Mouse (Mus musculus): ENCODE measurements around the gene Sdk2. TPM values are rescaled to one million over a fixed set of nuclear protein-coding genes. Genes with fewer than 3 reads are reported as not detected.
A peak's percentile ranks its signal among the peaks of the same experiment; 100 is the strongest.

Gene Sdk2
- polyA plus RNA-seq, 1 experiment from 2014 or later: 3.5 TPM

GRCm38 (mm10) chr11:114072644-114073043 is 5.8 kb upstream of the Sdk2 start:
- Histone ChIP-seq H3K27ac (ENCODE audit: low read depth) (no peak overlapping the region), H3K9me3 (ENCODE audit: low read depth, low read length) (peaks cover 7% of the 10 kb centered on the region; the same call in 1 of the 2 replicates), H3K9ac (no peak overlapping the region), H3K4me2 (no peak overlapping the region), H3K36me3 (ENCODE audit: insufficient read depth) (no peaks in the 10 kb centered on the region), H3K4me3 (ENCODE audit: low read depth, low read length) (no peak overlapping the region), H3K27me3 (ENCODE audit: insufficient read depth, low read length) (peaks cover 3% of the 10 kb centered on the region; the same call in 1 of the 2 replicates), H3K4me1 (ENCODE audit: insufficient read depth) (0 out of 2 replicates have a peak, but pooled peaks cover 3% of the 10 kb centered on the region)
- DNase-seq: no peak
- WGBS: 71% methylated on average over 10 of the region's 10 CpGs
- no peak for TF ChIP-seq CTCF (IDR thresholded peaks at IDR 0.05; ENCODE audit: low read depth)
- ATAC-seq (ENCODE audit: insufficient read depth): no peak

GRCm38 (mm10) chr11:114071998-114072397 is 5.2 kb upstream of the Sdk2 start:
- 23% methylated on average over 8 of the region's 8 CpGs for WGBS

GRCm38 (mm10) chr11:114070881-114071280 is 4.0 kb upstream of the Sdk2 start:
- 68% methylated on average over 6 of the region's 6 CpGs for WGBS
- H3K4me3 ChIP-seq (ENCODE audit: low read depth, low read length): no peak overlapping the region
- peak; percentile 41 for TF ChIP-seq CTCF (IDR thresholded peaks at IDR 0.05; ENCODE audit: low read depth)
- H3K27me3 ChIP-seq (ENCODE audit: insufficient read depth, low read length): peaks cover 9% of the 10 kb centered on the region
- H3K4me1 ChIP-seq (ENCODE audit: insufficient read depth): 0 out of 2 replicates have a peak, but pooled peaks cover 3% of the 10 kb centered on the region
- H3K9me3 ChIP-seq (ENCODE audit: low read depth, low read length): peaks cover 2% of the 10 kb centered on the region; the same call in 1 of the 2 replicates
- DNase-seq (no peak), ATAC-seq (ENCODE audit: insufficient read depth) (no peak)
- H3K4me2 ChIP-seq: no peak overlapping the region
- no peak overlapping the region for H3K27ac ChIP-seq (ENCODE audit: low read depth)
- H3K36me3 ChIP-seq (ENCODE audit: insufficient read depth): no peaks in the 10 kb centered on the region
- H3K9ac ChIP-seq: no peak overlapping the region

More at GRCm38 (mm10) chr11:114071998-114072397, 5.2 kb upstream of the Sdk2 start:
- Histone ChIP-seq H3K4me3 (ENCODE audit: low read depth, low read length) (no peak overlapping the region), H3K27me3 (ENCODE audit: insufficient read depth, low read length) (peaks cover 3% of the 10 kb centered on the region; the same call in 1 of the 2 replicates), H3K27ac (ENCODE audit: low read depth) (no peak overlapping the region), H3K9ac (no peak overlapping the region), H3K36me3 (ENCODE audit: insufficient read depth) (no peaks in the 10 kb centered on the region), H3K9me3 (ENCODE audit: low read depth, low read length) (peaks cover 7% of the 10 kb centered on the region; the same call in 1 of the 2 replicates), H3K4me1 (ENCODE audit: insufficient read depth) (0 out of 2 replicates have a peak, but pooled peaks cover 3% of the 10 kb centered on the region), H3K4me2 (no peak overlapping the region)
- peak; percentile 68 for TF ChIP-seq CTCF (IDR thresholded peaks at IDR 0.05; ENCODE audit: low read depth)
- no peak for ATAC-seq (ENCODE audit: insufficient read depth)
- peak; percentile 83 for DNase-seq

GRCm38 (mm10) chr11:114070131-114070530 is 3.3 kb upstream of the Sdk2 start:
- H3K4me3 ChIP-seq (ENCODE audit: low read depth, low read length): no peak overlapping the region
- DNase-seq (no peak), ATAC-seq (ENCODE audit: insufficient read depth) (no peak)
- H3K4me2 ChIP-seq: no peak overlapping the region
- H3K9me3 ChIP-seq (ENCODE audit: low read depth, low read length): no peaks in the 10 kb centered on the region
- no peak overlapping the region for H3K9ac ChIP-seq
- no peak overlapping the region for H3K27ac ChIP-seq (ENCODE audit: low read depth)
- peaks cover 5% of the 10 kb centered on the region; the same call in 1 of the 2 replicates for H3K4me1 ChIP-seq (ENCODE audit: insufficient read depth)
- no peak for TF ChIP-seq CTCF (IDR thresholded peaks at IDR 0.05; ENCODE audit: low read depth)
- WGBS: 54% methylated on average over 8 of the region's 8 CpGs
- no peaks in the 10 kb centered on the region for H3K36me3 ChIP-seq (ENCODE audit: insufficient read depth)
- H3K27me3 ChIP-seq (ENCODE audit: insufficient read depth, low read length): peaks cover 14% of the 10 kb centered on the region

- Histone ChIP-seq H3K9ac (no peak overlapping the region), H3K4me2 (0 out of 2 replicates have a peak overlapping the region, but pooled peaks have one; percentile 18), H3K4me1 (ENCODE audit: insufficient read depth) (peaks cover 9% of the 10 kb centered on the region), H3K36me3 (ENCODE audit: insufficient read depth) (no peaks in the 10 kb centered on the region), H3K4me3 (ENCODE audit: low read depth, low read length) (no peak overlapping the region), H3K27ac (ENCODE audit: low read depth) (0 out of 2 replicates have a peak overlapping the region, but pooled peaks have one; percentile 2), H3K9me3 (ENCODE audit: low read depth, low read length) (no peaks in the 10 kb centered on the region), H3K27me3 (ENCODE audit: insufficient read depth, low read length) (peaks cover 27% of the 10 kb centered on the region)
- DNase-seq: peak; percentile 89
- 0% methylated on average over 5 of the region's 5 CpGs for WGBS
- TF ChIP-seq CTCF (IDR thresholded peaks at IDR 0.05; ENCODE audit: low read depth): peak; percentile 78
- ATAC-seq (ENCODE audit: insufficient read depth): peak; percentile 60
Measured at GRCm38 (mm10) chr11:114068390-114068789, 1.5 kb upstream of the Sdk2 start.

- no peaks in the 10 kb centered on the region for H3K9me3 ChIP-seq (ENCODE audit: low read depth, low read length)
Measured at GRCm38 (mm10) chr11:114066098-114066950, 522 bp downstream of the Sdk2 start.

GRCm38 (mm10) chr11:114065596-114065995 is 1.2 kb downstream of the Sdk2 start:
- peak overlapping the region; percentile 96 for H3K4me2 ChIP-seq
- DNase-seq (no peak), ATAC-seq (ENCODE audit: insufficient read depth) (no peak)
- H3K27ac ChIP-seq (ENCODE audit: low read depth): no peak overlapping the region
- no peak for TF ChIP-seq CTCF (IDR thresholded peaks at IDR 0.05; ENCODE audit: low read depth)
- peak overlapping the region; percentile 64 for H3K4me3 ChIP-seq (ENCODE audit: low read depth, low read length)
- peak overlapping the region; percentile 71 for H3K9ac ChIP-seq
- 2% methylated on average over 19 of the region's 19 CpGs for WGBS
- peaks cover 14% of the 10 kb centered on the region for H3K4me1 ChIP-seq (ENCODE audit: insufficient read depth)
- peaks cover 31% of the 10 kb centered on the region for H3K27me3 ChIP-seq (ENCODE audit: insufficient read depth, low read length)
- H3K9me3 ChIP-seq (ENCODE audit: low read depth, low read length): no peaks in the 10 kb centered on the region
- H3K36me3 ChIP-seq (ENCODE audit: insufficient read depth): no peaks in the 10 kb centered on the region

More at GRCm38 (mm10) chr11:114066098-114066950, 522 bp downstream of the Sdk2 start:
- H3K4me3 ChIP-seq (ENCODE audit: low read depth, low read length): peak overlapping the region; percentile 64
- peak overlapping the region; percentile 96 for H3K4me2 ChIP-seq
- ATAC-seq (ENCODE audit: insufficient read depth): peak; percentile 21
- peak overlapping the region; percentile 91 for H3K27ac ChIP-seq (ENCODE audit: low read depth)
- DNase-seq: peak; percentile 78
- peaks cover 13% of the 10 kb centered on the region for H3K4me1 ChIP-seq (ENCODE audit: insufficient read depth)
- peaks cover 31% of the 10 kb centered on the region for H3K27me3 ChIP-seq (ENCODE audit: insufficient read depth, low read length)
- H3K9ac ChIP-seq: peak overlapping the region; percentile 71
- H3K36me3 ChIP-seq (ENCODE audit: insufficient read depth): no peaks in the 10 kb centered on the region
- under 1% methylated on average over 83 of the region's 90 CpGs for WGBS
- TF ChIP-seq CTCF (IDR thresholded peaks at IDR 0.05; ENCODE audit: low read depth): no peak; the same call in none of the 2 replicates
